Mouse (Mus musculus): ENCODE results near the gene Notch3.

- TF ChIP-seq CTCF (conservative IDR thresholded peaks at IDR 0.05; ENCODE audit: low read length) (no peak), NANOG (IDR thresholded peaks at IDR 0.05; ENCODE audit: borderline replicate concordance, low read length) (no peak), POU5F1 (IDR thresholded peaks at IDR 0.05; ENCODE audit: borderline replicate concordance, low read length) (no peak)
Measured at GRCm38 (mm10) chr17:32195725-32196124, 29.1 kb upstream of the Notch3 start.
